Mouse (Mus musculus): ENCODE data around the gene S100a13.
A peak's percentile ranks its signal among the peaks of the same experiment; 100 is the strongest.

Gene S100a13

DNA sequence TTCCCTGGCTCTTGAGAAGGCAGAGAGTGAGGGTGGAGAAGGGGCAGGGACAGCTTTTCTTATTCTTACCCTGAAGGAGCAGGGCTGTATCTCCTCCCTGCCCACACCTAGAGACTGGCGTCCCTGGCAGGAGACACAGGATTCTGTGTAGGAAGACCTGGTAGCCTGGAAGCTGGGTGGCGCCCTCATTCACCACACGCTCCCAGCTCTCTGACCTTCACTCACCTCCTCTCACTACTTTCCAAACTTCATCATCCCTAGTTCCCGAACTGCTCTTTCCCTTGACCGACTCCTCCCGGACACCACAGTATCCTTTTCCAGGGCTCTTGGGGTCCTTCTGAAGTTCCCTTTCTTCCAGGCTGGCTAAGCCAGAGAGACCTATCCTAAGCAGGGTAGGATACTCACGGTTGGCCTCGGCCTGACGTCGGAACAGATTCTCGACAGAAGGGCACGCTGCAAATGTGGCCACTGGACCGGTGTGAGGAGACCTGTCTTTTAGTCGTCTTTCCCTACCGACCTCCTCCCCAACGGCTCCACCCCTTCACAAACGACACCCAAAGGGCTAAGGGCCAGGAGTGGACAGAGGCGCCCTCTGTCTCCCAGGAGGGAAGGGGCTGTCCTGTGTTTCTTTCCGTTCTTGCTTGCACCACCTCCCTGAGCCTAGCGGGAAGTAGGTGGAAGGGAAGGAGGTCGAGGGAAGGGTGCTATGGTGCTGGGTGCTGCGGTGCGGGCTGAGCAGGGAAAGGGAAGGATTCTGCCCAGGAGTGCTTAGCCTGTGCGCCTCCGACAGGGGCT lies at the start of gene S100a13, which contains the start of gene S100a1:
TSS of gene S100a13 (plus strand) at position 640 of the 795 bp plus-strand sequence.
TSS of gene S100a1 (minus strand) at position 597 of the 795 bp plus-strand sequence.
- peak; percentile 48 to 76 for DNase-seq (ENCODE audit: low spot score in 2 of 2)

DNA sequence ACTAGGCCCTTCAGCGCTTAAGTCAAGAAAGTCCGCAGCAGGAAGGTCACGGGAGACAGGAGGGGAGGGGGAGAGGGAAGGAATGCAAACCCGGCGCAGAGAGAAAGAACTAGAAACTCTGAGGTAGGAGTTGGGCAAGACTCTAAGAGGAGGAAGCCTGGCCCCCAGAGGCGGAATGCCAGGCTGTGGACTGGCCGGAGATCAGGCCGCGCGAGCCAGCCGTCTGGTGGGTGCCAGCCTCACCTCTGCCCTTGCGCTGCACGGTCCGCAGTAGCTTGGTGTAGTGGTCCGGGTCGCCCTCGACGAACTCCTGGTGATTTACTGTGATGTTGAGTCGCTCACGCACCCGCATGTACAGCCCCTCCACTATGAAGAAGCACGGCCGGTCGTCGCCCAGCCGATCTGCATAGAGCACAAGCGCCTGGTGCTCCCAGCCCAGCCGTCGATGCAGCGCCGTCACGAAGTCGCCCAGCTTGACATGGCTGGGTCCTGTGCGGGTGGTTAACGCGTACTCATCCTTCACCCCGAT lies 49.6 kb upstream of the S100a13 start:
- DNase-seq (ENCODE audit: low spot score in 2 of 2): peak in 1 of 2 experiments; percentile 71

DNA sequence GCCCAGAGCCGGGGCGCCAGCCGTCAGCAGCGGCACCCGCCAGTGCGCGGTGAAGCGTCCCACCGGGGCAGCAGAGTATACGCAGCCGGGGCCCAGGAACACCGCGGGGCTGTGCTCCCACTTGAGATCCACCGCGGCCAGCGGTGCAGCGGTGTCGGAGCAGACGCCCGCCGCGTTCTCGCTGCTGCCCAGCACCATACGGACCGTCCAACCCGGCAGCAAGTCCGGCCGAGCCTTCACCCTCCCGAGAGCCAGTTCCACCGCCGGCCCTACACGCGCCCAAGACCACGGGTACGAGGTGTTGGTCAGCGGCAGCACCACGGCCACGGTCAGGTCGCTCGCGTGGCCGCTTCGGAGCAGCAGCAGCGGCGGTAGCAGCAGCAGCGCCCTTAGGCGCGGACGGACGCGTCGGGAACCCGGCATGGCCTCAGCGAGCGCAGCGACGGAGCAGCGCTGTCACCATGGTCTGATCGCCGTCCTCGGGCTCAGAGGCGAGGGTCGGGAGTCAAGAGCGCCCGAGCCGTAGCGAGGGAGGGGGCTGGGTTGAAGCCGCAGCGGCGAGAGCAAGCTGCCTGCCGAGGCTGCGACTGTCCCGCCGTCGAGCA lies 49.1 kb upstream of the S100a13 start:
- no peak for DNase-seq (ENCODE audit: low spot score in 2 of 2)

DNA sequence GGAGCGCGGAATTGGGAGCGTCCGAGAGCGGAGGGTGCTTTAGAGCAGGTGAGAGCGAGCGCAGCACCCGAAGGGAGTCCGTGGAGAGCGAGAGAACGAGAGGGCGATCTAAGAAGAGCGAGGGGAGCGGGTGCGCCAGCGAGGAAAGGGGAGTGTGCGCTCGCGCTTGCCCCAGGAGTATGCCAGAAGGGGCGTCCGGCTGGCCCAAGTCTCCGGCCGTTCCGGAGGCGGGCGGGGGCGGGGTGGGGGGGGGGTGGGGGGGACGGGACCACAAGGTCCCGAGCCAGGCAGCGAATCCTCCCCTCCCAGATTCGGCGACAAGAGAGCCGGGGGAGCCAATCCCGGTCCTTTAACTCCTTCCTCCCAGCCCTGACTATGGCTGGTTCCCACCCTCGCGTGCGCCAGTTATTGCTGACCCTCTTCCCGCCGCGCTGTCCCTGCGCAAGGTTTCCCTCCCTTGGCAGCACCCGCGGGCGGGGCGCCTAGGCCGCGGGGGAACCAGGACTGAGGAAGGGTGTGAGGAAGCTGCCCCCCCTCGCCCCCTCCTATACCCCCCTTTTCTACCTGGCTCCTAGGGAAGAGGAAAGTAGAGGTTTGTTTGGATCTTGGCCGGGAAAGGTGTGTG lies 48.4 kb upstream of the S100a13 start, which contains the start of gene Npr1:
TSS of gene Npr1 (minus strand) at position 181 of the 625 bp plus-strand sequence.
- peak in 1 of 2 experiments; percentile 69 for DNase-seq (ENCODE audit: low spot score in 2 of 2)

DNA sequence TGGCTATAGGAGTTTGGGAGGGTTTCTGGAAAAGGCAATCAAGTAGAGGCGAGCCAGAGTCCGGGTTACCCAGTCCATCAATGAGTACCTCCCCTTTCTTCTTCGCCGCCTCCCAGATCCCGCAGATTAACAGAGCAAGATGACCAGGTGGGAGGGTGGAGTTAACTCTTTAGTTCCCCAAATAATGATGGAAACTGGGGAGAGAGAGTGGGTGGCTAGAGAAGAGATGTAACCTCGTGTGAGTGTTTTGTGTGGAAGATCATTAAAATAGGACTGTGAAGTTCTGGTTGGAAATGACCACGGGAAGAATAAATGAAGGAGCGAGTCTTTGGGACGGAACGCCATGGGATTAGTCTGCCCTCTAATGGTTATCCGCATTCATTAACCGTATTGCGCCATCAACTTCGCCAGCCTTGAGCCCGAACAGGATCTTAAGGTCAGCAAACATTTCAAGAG lies 47.9 kb upstream of the S100a13 start:
- DNase-seq (ENCODE audit: low spot score in 2 of 2): no peak

DNA sequence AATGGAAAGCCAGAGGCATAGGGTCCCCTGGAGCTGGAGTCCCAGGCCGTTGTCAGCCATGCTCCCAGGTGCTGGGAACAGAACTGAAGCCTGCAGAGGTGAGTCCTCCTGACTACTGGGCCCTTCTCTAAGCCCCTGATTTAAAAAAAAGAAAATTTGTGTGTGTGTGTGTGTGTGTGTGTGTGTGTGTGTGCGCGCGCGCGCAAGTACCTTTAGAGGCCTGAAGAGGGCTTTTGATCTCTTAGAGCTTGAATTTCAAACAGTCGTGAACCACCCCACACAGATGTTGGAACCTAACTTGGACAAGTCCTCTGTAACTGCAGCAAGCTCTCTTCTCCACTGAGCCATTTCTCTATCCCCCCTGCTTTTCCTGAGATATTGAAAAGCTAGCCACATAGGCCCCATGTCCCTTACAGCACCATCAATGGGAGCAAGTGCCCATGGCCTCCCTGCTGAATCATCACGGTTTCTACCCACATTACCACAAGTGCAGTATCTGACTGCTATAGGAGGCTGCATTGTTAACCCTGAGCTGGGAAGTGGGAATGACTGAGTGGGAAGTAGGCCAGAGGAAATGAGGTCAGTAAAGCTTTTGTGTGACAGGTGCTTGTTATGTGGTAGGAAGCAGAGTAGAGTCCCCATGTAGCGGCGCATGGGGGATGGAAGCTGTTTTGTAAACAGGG lies 46.5 kb upstream of the S100a13 start:
- DNase-seq (ENCODE audit: low spot score in 2 of 2): no peak

DNA sequence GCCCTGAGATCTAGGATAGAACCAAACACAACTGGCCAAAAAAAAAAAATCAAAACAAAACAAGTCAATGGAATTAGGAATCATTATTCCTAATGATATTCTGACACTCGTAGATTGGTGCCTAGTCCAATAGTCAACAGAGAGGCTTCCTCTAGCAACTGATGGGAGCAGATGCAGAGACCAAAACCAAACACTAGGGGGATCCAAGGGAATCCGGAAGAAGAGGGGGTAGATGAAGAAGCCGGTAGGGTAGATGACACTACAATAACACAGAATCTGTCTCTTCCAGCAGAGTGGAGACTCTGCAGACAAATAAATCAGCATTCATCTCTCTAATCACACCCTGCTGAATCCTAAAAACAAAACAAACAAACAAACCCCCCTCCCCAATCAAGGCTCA lies 42.0 kb upstream of the S100a13 start:
- peak; percentile 70 to 79 for DNase-seq (ENCODE audit: low spot score in 2 of 2)

DNA sequence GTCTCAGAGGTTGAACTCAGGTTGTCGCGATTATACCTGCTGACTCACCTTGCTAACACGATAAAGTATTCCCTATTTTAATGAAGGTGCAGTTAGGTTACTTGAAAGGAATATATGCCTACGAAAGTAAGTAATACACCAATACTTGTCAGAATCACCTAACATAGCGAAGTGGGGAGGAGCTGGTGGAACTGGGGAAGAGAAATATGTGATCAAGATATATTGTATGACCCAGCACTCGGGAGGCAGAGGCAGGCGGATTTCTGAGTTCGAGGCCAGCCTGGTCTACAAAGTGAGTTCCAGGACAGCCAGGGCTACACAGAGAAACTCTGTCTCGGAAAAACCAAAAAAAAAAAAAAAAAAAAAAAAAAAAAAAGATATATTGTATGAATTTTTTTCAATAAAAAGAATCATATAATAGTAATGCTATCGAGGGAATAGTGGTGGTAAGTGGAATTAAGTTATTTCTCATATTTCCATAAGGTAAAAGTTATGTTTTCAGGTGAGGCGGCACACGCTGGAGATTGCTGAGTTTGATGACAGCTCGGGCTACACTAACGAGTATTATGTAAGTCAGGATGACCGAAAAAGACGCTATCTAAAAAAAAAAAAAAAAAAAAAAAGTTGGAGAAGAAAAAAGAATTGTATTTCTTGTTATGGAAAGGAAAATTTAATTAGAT lies 38.9 kb upstream of the S100a13 start:
- DNase-seq (ENCODE audit: low spot score in 2 of 2): no peak

DNA sequence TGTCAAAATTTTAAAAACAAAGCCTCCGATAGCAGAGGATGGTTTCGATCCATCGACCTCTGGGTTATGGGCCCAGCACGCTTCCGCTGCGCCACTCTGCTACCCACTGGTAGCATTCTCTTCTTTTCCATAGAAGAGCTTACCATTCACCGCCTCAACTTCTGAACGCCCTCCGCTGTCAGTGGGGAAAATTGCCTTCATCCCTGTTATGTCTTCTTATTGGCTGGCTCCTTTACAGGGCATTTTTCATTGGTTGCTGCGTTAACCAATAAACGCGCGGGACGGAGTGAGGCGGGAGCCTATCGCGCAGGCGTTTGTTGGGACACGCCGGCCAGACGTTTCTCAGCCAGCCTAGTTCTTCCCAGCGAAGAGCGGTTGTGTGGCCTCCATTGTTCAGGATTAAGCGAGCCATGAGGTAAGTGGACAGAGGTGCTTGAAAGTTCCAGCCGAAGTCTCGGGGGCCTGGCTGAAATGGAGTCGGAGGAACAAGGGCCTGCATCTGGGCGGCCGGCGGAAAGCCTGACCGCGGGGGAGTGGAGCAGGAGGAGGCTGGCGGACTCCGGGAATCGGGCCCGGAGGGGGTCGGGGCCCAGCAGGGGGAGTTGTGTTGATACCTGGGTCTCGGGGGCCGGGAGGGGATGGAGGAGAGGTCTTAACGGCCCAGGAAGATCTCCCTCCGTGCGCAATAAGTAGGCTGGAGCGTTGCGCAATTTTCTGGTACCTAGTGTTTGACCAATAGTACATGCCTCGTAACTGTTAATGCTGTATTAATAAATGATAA lies 38.2 kb upstream of the S100a13 start, which contains the start of gene Ilf2:
TSS of gene Ilf2 (plus strand) at position 296 of the 781 bp plus-strand sequence.
- DNase-seq (ENCODE audit: low spot score in 2 of 2): peak; percentile 93 to 95

DNA sequence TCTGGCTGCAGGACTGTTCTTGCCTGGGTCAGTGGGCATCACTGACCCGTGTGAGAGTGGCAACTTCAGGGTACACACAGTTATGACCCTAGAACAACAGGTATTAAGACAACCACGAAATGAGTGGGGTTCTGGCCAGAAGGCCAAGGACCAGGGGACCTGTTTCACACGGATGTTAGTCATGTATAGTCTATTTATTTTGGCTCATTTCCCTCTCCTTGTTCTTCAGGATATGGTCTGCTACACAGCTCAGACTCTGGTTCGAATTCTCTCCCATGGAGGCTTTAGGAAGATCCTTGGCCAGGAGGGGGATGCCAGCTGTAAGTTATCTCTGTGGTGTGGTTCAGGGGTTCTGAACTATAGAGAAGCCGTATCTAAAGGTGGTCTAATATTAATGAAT lies 27.2 kb upstream of the S100a13 start:
- DNase-seq (ENCODE audit: low spot score in 2 of 2): no peak

DNA sequence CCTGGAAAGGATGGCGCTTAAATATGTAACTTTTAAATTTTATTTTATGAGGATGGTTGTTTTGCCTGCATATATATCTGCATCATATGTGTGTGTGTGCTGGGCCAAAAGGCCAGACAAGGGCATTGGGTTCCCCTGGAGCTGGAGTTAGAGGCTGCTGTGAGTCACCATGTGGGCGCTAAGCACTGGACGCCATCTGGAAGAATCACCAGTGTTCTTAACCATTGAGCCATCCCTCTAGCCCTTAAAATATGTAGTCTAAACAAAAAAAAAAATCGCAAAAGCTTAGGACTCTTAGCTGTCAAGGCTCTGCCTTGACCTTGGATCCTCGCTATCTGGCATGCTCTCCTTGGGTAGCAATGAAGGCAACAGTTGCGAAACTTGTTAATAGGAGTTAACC lies 25.7 kb upstream of the S100a13 start:
- no peak for DNase-seq (ENCODE audit: low spot score in 2 of 2)

DNA sequence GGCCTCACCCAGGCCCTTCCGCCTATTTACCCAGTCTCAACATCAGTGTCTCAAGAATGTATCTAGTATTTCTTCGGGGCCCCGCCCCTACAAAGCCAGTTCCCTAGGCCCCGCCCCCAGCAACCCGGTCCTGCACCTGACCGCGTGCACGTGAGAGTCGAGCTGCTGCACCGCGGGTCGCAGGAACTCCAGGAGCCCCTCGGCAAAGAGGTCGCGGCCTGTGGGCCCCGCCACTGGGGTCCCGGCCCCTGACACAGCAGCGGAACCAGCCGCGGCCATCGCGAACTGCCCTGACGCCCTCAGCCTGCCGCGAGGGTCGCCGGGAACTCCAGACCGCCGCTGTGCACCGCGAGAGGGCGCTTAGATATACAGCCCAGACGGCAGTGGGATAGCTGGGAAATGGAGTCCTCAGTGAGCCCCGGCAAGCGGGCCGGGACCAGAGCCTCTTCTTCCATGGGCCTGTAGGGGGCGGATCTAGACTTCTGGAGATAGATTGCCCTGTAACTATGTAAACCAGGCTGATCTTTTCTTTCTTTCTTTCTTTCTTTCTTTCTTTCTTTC lies 23.5 kb upstream of the S100a13 start, which contains the start of gene Snapin:
TSS of gene Snapin (minus strand) at position 338 of the 561 bp plus-strand sequence.
- peak; percentile 96 to 98 for DNase-seq (ENCODE audit: low spot score in 2 of 2)

DNA sequence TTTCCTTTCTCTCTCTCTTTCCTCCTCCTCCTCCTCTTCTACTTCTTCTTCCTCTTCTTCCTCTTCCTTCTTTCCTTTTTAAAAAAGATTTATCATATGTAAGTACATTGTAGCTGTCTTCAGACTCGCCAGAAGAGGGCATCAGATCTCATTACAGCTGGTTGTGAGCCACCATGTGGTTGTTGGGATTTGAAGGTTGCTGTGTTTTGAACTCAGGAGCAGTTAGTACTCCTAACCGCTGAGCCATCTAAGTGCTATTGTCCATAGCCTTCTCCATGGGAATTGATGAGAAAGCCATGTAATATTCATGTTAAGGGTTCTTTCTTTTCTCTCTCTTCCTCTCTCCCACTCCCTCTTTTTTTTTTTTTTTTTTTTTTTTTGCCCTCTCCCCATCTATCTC lies 22.9 kb upstream of the S100a13 start:
- peak in 1 of 2 experiments; percentile 56 for DNase-seq (ENCODE audit: low spot score in 2 of 2)

DNA sequence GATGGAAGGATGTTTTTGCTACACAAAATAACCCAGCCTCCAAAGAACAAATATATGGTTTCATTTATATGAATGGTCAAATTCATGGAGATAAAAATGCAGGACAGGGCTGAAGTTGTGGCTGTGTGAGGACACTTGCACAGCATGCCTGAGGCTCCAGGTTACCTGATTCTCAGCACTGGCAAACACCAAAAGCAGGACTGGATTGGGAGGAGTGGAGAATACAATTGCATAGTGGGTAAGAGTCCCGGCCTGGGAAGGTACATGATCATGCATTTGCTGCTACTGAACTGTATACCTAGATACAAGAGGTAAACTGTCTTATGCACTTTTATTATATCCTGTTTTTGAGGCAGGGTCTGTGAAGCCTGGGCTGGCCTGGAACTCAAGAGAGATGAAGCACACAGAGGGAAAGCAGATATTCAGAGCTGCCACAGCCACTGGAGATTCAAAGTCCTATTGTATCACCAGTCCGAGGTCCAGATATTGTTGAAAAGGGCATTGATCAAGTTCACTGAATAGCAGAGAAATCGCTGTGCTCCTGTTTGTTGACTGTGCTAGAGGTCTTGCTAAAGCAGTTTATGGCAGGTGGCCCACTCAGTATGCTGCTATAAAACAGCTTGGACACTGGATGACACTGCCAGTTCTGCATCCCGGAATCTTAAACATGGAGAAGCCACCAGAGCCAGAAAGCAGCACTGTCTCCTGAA lies 20.2 kb upstream of the S100a13 start:
- DNase-seq (ENCODE audit: low spot score in 2 of 2): no peak

DNA sequence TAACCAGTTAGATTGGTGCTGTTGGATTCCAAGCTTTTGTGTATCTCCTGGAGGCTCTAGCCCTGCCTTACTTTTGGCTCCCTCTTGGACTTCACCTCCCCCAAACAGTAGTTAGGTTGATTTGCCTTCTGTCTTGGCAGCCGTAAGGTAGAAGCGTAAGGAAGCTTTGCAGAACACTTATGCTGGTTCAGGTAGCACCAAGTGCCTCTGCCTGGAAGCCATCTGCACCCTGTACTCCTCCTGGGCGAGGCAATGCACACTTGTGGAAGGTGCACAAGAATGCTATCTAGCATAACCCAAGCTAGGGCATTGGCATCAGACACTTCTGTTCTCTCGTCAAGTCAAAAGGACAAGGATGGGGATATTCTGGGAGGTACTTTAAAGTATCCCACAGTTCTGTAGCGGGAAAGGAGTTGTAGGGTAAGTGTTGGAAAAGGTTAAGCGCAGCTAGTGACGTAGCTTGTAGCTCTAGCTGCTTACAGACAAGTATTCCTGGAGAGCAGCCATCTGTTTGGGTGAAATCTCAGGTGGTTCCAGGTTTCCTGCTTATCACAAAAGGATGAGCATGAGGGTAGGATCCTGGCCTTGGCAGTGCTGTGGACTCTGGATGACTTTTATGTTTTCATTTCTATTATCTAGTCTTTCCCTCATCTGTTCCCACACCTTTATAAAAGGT lies 18.2 kb upstream of the S100a13 start:
- no peak for DNase-seq (ENCODE audit: low spot score in 2 of 2)

DNA sequence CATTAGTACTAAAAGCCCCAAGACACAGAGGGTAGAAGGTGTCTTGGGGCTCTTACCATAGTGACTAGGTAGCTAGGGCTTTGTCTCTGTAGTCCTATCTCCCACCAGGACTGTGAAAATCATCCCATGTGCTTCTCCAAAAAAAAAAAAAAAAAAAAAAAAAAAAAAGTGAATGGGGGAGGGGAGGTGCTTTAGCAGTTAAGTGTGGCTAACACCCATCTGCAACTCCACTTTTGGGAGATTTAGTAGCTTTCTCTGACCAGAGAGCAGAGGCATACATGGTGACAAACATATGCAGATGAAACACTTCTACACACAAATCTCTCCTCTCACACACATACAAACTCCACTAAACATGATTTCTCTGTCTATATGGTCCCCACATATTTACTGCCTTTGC lies 16.6 kb upstream of the S100a13 start:
- DNase-seq (ENCODE audit: low spot score in 2 of 2): no peak

DNA sequence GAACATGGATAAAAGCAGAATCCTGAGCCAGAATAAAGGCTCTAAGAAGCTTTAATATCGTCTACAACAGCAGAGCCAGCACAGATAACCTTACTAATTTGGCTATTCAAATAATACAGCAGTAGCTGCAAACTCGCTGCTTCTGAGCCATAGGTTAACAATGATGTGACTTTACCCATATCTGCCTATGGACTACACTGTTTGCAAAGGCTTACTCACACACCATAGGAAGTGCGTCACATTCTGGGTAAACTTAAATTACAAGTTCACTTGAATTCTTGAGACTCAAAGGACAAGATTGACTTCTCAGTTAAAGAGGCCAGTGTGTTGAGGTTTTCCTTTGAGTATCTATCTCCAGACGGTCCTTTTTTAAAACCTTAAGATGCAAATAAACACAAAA lies 10.8 kb upstream of the S100a13 start:
- no peak for DNase-seq (ENCODE audit: low spot score in 2 of 2)

DNA sequence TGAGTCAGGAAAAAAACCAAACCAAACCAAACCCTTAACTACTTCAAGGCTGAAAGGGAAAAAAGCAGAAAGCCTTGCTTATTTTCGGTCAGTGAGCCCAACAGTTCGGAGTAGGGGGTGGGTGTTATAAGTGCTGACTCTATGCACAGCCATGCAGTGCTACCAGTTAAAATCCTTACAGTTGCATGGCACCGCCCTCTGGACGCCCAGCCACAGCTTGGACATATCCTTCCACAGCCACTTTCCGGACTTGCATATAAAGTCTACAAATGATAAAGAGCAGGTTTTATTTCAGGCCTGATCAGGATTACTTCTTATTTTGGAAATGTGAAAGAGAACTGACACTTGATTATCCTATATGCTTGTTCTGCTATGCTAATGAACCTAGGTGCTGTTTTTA lies 9.0 kb upstream of the S100a13 start:
- DNase-seq (ENCODE audit: low spot score in 2 of 2): no peak

DNA sequence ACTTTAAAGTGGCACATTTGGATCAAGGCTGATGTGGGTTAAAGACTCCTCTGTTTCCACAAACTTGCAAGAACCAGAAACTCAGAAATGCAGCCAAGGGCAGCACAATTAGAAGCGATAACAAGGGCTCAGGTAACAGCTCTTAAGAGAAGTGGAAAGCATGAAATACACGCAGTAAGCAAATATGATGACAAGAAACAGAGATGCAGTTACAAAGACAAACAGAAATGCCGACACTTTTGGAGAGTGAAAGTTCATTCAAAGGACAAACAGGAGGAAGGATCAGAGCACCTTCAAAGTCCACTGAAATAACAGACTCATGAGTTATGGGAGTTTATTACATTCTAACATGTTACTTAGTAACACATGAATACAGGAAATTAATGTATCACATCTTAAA lies 7.9 kb upstream of the S100a13 start:
- no peak for DNase-seq (ENCODE audit: low spot score in 2 of 2)
